Mouse (Mus musculus): ENCODE results near the gene Ssna1. TPM values are rescaled to one million over a fixed set of nuclear protein-coding genes. Genes with fewer than 3 reads are reported as not detected.

Ssna1 gene
- total RNA-seq, 2 experiments from 2014 or later, result 72.3 to 75.7 TPM

DNA sequence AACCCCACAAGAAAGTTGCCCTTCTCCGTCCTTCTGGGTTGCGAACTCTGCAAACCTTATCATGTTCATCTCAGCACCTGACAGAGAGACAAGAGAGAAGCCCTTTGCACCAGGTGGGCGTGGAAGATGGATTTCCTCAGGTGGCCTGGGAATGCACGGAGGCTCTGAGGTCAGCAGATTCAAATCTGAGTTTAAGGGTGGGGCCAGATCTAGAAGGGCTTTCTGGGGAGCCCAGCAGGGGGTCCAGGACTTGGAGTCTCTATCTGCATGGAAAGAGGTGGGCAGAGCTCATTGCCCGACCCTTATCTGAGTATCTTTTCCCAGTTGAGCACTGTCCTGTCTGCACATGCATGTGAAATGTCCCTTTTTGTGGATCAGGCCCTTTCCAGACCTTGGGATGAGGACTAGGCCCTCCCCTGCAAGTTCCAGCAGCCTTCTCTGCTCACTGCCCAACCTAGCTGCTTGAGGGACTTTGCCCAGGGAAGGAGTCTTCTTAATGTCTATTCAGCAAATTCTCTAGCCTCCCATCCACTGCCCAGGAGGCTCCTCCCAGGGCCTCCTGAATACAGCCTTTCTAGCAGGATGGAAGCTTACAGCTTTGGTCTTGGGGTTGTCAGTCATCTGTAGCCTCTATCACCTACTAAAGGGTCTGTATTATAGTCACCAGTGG, 37.6 kb downstream of the Ssna1 start:
- DNase-seq, result no peak
- intact Hi-C loops (cut with DNase I), result no loop called here

DNA sequence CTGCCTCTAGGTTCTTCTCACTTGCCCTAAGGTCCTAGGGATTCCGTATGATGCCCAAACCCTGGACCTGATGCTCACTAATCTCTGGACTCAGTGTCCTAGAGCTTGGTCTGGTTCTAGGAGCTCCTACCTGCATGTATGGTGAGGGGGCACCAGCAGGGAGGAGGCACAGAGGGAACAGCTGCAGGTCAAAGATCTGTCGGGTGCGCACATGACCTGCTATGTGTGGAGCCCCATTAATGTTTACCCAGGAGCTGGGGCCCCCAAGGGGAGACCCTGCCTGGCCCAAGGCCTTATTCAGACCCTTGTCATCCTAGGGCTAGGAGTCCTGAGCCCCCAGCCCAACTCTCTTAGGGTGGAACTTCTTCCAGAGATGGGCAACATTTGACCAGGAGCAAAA, 38.2 kb downstream of the Ssna1 start, which contains the start of gene Slc34a3:
Gene Slc34a3 (minus strand): TSS at position 315 of the 400 bp plus-strand sequence.
- DNase-seq, result no peak
- intact Hi-C loops (cut with DNase I), result no loop called here

DNA sequence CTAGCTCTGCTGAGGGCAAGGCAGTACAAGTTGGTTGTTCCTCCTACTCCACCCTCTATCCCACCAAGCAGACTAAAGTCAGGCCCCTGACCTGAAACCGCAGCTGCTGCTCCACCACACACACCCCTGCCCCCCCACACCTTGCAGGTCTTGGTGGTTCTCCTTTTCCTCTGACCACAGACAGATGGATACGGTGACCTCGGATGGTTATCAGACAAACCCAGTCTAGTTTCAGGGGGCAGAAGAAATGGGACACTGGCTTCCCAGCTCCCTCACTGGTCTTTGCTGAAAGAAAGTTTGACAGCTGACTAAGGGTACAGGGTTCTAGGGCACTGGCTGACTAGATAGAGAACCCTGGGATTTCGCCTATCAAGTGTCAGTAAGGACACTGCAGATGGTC, 38.8 kb downstream of the Ssna1 start:
- intact Hi-C loops (cut with DNase I), result no loop called here
- no peak for DNase-seq

DNA sequence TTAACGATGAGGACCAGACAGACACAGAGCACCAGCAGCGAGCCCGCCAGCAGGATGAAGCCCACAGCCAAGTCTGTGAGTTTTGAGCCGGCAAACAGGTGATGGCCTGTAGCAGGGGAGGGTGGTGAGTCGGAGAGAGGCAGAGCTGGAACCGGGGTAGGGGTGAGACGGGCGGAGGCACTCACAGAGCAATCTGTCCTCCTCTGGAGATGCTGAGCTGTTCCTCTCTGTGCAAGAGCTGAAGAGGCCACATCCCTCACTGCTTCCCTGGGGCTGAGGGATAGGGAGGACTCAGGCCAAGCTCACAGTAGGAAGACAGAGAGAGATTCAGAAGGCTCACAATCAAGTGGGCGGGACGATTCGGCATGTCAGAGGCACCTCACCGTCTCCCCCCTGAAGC, 41.2 kb downstream of the Ssna1 start:
- intact Hi-C loops (cut with DNase I), result no loop called here
- DNase-seq, result no peak

DNA sequence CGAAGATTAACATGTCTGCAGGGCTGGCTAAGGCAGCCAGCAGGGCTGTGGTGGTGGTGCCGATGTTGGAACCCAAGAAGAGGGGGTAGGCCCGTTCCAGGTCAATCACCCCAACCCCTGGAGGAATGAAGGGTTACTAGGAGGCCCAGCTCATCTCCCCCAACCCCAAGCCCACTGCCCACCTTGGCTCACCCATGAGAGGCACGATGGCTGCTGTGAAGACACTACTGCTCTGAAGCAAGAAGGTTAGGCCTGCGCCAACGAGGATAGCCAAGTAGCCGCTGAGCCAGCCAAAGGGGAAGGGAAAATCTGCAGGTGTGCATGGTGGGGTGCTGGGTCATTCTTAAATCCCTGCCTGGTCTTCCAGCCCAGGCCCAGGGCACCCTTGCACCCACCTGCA, 41.7 kb downstream of the Ssna1 start:
- no peak for DNase-seq
- intact Hi-C loops (cut with DNase I), result no loop called here

- DNase-seq, result no peak
- intact Hi-C loops (cut with DNase I), result no loop called here
These were observed 42.7 kb downstream of the Ssna1 start for GRCm38 (mm10) chr2:25229582-25229981.

DNA sequence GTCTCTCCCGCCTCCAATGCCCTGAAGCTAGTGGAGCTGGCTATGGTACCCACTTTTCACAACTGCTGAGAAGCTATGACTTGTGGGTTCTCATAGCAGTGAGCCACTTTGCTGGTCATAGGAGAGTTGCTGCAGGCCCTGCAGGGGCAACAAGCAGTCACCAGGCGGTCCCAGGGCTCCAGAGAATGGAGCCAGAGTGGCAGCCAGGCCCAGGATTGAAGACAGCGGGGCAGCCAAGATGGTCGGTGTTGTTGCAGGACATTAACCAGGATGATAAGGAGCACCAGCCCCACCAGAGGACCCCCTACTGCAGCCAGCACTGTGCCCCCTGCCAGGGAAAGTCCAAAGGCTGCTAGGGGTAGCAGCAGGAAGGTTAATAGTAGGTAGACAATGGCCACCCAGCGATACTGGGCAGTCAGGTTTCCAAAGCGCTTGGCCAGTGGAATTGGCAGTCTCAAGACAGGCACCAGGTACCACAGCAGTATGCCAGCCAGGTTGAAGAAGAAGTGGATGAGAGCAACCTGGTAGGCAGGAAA, 43.2 kb downstream of the Ssna1 start:
- no peak for DNase-seq
- intact Hi-C loops (cut with DNase I), result no loop called here

- DNase-seq, result peak; percentile 83
- intact Hi-C loops (cut with DNase I), result no loop called here
These were observed 43.8 kb downstream of the Ssna1 start for GRCm38 (mm10) chr2:25228431-25228889.

DNA sequence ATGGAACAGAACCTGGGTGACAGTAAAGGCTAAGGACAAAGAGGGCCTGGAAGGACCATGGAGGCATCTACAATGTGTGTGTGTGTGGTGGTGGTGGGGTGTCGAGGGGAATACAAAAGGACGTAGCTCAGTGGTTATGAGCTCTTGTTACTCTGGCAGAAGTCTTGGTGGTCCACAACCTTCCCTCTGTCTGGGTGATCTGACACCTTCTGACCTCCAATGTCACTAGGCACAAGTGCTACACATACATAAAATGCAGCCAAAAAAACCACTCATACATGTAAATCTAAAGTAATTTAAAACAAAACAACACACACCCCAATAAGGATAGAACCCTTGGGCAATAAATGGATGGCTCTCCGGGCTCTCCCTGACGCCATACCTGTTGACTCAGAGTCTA, 44.8 kb downstream of the Ssna1 start:
- no peak for DNase-seq
- intact Hi-C loops (cut with DNase I), result no loop called here

DNA sequence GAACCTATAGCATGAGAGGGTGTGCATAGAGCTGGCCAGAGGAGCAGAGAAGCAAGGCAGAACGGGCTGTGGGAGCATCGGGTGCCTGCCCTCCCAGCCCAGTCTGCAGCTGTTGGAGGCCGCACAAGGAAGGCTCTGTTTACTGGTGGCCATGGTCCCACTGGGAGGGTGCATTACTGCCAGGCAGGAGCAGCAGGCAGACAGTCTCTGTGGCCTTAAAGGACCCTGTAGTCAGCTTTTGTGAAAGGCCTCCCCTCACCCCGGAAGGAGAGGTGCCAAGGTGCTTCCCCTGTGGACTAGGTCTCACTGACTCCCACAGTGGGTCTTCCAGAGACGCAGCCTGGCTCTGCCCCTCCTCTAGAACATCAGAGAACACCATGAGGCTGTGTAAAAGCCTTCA, 45.4 kb downstream of the Ssna1 start:
- DNase-seq, result no peak
- intact Hi-C loops (cut with DNase I), result loop anchor here (1.0 kb wide), 1 partner anchor 34 kb away; no protein-coding TSS in a partner anchor

GRCm38 (mm10) chr2:25225811-25226379, 46.3 kb downstream of the Ssna1 start:
- DNase-seq, result no peak
- intact Hi-C loops (cut with DNase I), result loop anchor here (1.0 kb wide), 1 partner anchor 33 kb away; no protein-coding TSS in a partner anchor

GRCm38 (mm10) chr2:25224766-25225752, 47.2 kb downstream of the Ssna1 start:
- intact Hi-C loops (cut with DNase I), result loop anchor here (5.0 kb wide), 1 partner anchor 32 kb away; the partner anchor contains the start of gene Tmem203

DNA sequence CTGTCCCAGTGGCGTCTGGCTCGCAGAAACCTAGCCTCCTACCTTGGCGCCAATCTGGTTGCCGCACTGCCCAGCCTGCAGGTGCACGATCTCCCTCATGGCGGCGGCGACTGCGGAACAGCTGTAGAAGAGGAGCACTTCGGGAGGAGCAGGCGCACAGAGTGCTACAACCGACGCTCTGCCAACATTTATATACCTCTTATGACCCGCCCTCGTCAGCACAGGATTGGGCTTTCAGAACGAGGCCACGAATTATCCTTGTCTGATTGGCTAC, 47.8 kb downstream of the Ssna1 start, which contains the start of gene Tubb4b:
Gene Tubb4b (minus strand): TSS at position 211 of the 274 bp plus-strand sequence.
- no peak for DNase-seq
- intact Hi-C loops (cut with DNase I), result loop anchor here (5.0 kb wide), 1 partner anchor 33 kb away; the partner anchor contains the start of gene Tmem203

More at GRCm38 (mm10) chr2:25224766-25225752, 47.2 kb downstream of the Ssna1 start:
- peak; percentile 99 for DNase-seq

DNA sequence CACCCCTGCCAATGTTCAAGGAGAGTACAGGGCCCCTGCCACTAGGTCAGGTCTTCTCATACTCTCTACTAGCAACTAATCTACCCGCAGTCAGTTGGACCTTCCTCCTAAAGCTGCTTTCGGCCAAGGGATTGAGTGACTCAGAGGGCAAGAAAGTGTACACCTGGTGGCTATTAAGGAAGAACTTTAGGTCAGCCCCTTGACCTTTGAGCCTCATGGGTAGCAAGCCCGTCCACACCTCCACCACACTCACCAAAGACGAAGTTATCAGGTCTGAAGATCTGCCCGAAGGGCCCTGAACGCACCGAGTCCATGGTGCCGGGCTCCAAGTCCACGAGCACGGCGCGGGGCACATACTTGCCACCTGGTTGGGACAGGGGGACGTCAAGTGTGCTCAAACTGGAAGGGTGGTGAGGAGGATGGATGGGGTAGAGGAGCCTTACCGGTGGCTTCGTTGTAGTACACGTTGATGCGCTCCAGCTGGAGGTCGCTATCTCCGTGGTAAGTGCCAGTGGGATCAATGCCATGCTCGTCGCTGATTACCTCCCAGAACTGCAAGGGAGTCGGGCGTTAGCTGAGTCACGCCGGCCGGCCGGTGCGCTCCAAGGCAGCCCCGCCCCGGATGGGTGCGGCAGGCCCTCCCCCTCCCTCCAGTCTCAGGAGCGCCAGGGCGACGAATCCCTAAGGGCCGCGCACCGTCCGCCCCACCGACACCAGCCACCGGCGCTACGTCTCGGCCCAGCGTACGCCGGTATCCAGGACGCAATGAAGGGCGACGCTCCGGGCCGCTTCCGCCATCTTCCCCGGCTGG, 48.4 kb downstream of the Ssna1 start:
- intact Hi-C loops (cut with DNase I), result loop anchor here (5.0 kb wide), 1 partner anchor 33 kb away; the partner anchor contains the start of gene Tmem203

GRCm38 (mm10) chr2:25221331-25221772, 50.9 kb downstream of the Ssna1 start:
- intact Hi-C loops (cut with DNase I), result loop anchor here (5.0 kb wide), 1 partner anchor 36 kb away; the partner anchor contains the start of gene Tmem203
- no peak for DNase-seq

More for the DNA sequence above, 48.4 kb downstream of the Ssna1 start:
- DNase-seq, result peak; percentile 57

Other genes with a start within 250 kb of the Ssna1 start
- gene Nsmf, start 218.1 kb downstream of the Ssna1 start, total RNA-seq (2021), result 100 to 1,000 TPM; 342 to 359 TPM
- gene Entpd8, start 192.1 kb downstream of the Ssna1 start, total RNA-seq (2021), result not detected
- gene Noxa1, start 177.3 kb downstream of the Ssna1 start, total RNA-seq (2021), result not detected
- gene Nrarp, start 91.7 kb downstream of the Ssna1 start, total RNA-seq (2021), result 10 to 100 TPM; 32.5 to 35.0 TPM
- 1 to 10 TPM; 1.4 to 1.8 TPM for gene Tor4a, start 75.6 kb downstream of the Ssna1 start, total RNA-seq (2021)
- gene Nelfb, start 60.9 kb downstream of the Ssna1 start, total RNA-seq (2021), result 10 to 100 TPM; 62.6 to 65.1 TPM
- gene Stpg3, start 57.8 kb downstream of the Ssna1 start, total RNA-seq (2021), result not detected
- not detected for gene Fam166a, start 53.7 kb downstream of the Ssna1 start, total RNA-seq (2021)
- 100 to 1,000 TPM; 324 to 351 TPM for gene Tubb4b, start 47.7 kb downstream of the Ssna1 start, total RNA-seq (2021)
- not detected for gene Slc34a3, start 38.1 kb downstream of the Ssna1 start, total RNA-seq (2021)
- not detected for gene Rnf224, start 35.7 kb downstream of the Ssna1 start, total RNA-seq (2021)
- gene Rnf208, start 30.2 kb downstream of the Ssna1 start, total RNA-seq (2021), result 100 to 1,000 TPM; 169 to 189 TPM
- gene Cysrt1, start 30.0 kb downstream of the Ssna1 start, total RNA-seq (2021), result not detected
- gene AL732309.1, start 25.6 kb downstream of the Ssna1 start, total RNA-seq (2021), result 1 to 10 TPM; 2.4 to 7.7 TPM
- 10 to 100 TPM; 26.4 to 26.8 TPM for gene Tmem203, start 17.0 kb downstream of the Ssna1 start, total RNA-seq (2021)
- 10 to 100 TPM; 15.4 to 16.2 TPM for gene Tprn, start 9.8 kb downstream of the Ssna1 start, total RNA-seq (2021)
- gene Anapc2, start within 50 bp of the Ssna1 start, total RNA-seq (2021), result 100 to 1,000 TPM; 108 to 121 TPM
- not detected for gene Tmem210, start 15.7 kb upstream of the Ssna1 start, total RNA-seq (2021)
- not detected for gene Lrrc26, start 17.5 kb upstream of the Ssna1 start, total RNA-seq (2021)
- 100 to 1,000 TPM; 163 to 186 TPM for gene Grin1, start 46.7 kb upstream of the Ssna1 start, total RNA-seq (2021)
- 10 to 100 TPM; 51.0 to 61.3 TPM for gene Man1b1, start 59.9 kb upstream of the Ssna1 start, total RNA-seq (2021)
- 10 to 100 TPM; 23.0 to 27.3 TPM for gene Dpp7, start 83.9 kb upstream of the Ssna1 start, total RNA-seq (2021)
- gene Uap1l1, start 93.2 kb upstream of the Ssna1 start, total RNA-seq (2021), result 1 to 10 TPM; 6.5 to 7.3 TPM
- gene Sapcd2, start 99.9 kb upstream of the Ssna1 start, total RNA-seq (2021), result 10 to 100 TPM; 11.7 to 11.8 TPM
- gene Entpd2, start 123.4 kb upstream of the Ssna1 start, total RNA-seq (2021), result 1 to 10 TPM; 6.8 to 7.2 TPM
- gene Npdc1, start 126.9 kb upstream of the Ssna1 start, total RNA-seq (2021), result 100 to 1,000 TPM; 478 to 490 TPM
- under 1 TPM in 1 of 2 experiments, not detected in 1; 0.16 TPM for gene Fut7, start 150.8 kb upstream of the Ssna1 start, total RNA-seq (2021)
- gene Abca2, start 156.3 kb upstream of the Ssna1 start, total RNA-seq (2021), result 10 to 100 TPM; 78.4 to 99.2 TPM
- under 1 TPM in 1 of 2 experiments, not detected in 1; 0.52 TPM for gene Clic3, start 184.4 kb upstream of the Ssna1 start, total RNA-seq (2021)
- gene Paxx, start 188.7 kb upstream of the Ssna1 start, total RNA-seq (2021), result 10 to 100 TPM; 83.1 to 92.4 TPM
- 100 to 1,000 TPM; 665 to 881 TPM for gene Ptgds, start 197.6 kb upstream of the Ssna1 start, total RNA-seq (2021)
- gene Lcn12, start 221.5 kb upstream of the Ssna1 start, total RNA-seq (2021), result not detected
- 100 to 1,000 TPM; 117 TPM for gene Fbxw5, start 228.3 kb upstream of the Ssna1 start, total RNA-seq (2021)
- gene C8g, start 229.3 kb upstream of the Ssna1 start, total RNA-seq (2021), result 1 to 10 TPM in 1 of 2 experiments, under 1 TPM in 1; 0.98 to 1.3 TPM